Mouse (Mus musculus) layer of hippocampus, adult 9-10 months (tissue): Measurements from ENCODE around the gene Olfr651.
"Not testable (repeated sequence)": the region's sequence is repeated elsewhere in the genome, so short reads cannot be mapped to it uniquely, and the experiment has no call there.

Experiments
- DNase-seq: peaks from one replicate; pipeline ENCODE4 v3.0.0; 2022; ENCODE audit warnings: low spot score

Olfr651 gene

DNA sequence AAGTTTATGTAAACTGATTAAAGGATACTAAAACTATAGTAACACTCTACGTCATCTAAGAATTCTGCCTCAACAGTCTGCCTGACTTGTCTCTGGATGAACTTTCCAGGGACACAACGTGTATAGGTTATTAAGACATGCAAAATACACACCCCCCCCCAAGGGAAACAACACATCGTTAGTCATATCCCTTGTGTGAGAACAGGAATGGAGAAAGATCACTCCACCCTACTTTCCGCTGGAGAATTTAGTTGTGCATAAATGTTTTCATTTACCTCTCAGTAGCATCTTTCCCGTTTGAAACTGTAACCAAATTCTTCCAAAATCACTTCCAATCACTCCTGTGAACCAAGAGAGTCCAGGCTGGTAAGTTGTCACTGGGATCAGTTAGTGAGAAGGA lies at the start of gene Olfr651:
TSS of gene Olfr651 (plus strand) at position 301 of the 400 bp plus-strand sequence.
- no peak for DNase-seq

DNA sequence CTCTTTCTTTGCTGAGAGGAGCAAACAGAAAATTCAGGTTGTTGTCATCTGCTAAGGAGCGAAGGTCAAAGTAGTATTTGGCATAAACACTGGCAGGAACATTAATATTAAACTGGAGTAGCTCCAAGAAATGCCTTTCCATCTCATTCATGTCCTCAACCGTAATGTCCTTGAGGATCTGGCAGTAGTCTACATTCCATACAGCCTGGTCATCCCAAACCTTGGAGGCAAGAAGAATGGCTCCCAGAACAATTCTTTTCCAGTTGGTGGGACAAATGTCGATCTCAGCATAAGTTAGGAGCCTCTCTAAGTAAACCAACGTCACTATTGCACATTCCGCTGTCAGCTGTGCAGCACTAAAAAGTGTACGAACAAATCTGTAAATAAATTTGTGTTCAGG lies 48.7 kb upstream of the Olfr651 start:
- DNase-seq, result not testable (repeated sequence)

DNA sequence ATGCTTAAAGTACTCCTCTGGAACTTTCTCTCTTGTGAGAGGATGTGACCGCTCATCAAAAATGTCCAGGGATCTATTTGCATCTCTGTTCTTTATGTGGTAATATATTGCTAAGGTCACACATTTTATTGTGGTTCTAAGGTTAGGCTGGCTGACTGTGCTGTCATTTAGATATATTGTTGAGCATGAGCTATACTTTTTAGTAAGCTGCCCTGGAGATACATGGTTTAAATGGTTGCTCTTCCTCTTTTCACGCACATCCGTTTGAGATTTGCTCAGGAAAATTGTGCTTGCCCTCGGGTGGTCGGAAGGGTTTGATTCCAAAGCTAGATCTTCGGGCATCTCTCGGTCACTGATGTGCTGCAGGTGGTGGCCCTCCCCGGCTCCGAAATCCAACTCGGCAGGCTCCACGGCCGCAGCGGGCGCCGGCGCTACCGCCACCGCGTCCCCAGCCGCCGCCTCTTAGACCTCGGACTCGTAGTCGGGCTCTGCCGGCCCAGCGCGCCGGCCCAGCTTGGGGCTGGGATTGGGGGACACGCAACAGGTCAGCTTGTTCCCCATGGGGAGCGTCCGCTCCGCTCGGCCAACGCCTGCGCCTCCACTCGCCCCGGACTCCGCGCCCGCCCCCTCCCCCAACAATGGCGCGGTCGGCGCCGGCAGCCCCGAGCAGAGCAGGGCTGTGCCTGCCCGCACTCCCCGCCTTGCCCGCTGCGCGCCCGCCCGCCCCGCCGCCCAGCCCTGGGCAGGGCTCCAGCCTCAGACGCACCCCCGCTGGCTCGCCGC lies 48.2 kb upstream of the Olfr651 start:
- no peak for DNase-seq

DNA sequence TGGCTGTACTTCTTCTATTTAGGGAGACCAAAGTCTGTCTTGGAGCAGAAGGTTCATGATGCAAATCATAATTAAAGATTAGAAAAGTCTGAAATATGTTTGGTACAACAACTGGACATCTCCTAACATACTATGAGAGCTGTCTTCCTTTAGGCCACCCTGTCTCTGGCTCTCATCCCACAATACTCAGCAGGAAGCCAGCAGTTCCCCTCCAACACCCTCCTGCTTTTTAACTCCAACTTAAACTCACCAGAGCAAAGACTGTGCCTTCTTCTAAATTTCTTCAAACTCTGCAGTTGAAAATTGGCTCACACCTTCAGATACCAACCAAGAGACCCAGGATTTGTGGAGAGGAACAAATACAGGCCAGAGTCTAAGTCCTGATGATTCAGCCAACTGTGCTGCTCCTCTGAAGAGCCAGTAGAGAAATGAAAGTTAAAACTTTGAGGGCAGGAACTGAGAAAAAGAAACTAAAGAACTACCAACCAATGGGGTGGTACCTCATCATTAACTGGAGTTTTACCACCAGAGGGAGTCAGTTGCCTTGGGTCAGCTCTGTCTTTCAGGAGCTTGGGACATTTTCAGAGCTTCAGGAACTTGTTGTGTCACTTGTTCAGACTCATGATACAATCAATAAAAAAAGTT lies 42.4 kb upstream of the Olfr651 start, which contains the start of gene Trim30d:
TSS of gene Trim30d (minus strand) at position 429 of the 645 bp plus-strand sequence.
- peak; percentile 0 for DNase-seq

DNA sequence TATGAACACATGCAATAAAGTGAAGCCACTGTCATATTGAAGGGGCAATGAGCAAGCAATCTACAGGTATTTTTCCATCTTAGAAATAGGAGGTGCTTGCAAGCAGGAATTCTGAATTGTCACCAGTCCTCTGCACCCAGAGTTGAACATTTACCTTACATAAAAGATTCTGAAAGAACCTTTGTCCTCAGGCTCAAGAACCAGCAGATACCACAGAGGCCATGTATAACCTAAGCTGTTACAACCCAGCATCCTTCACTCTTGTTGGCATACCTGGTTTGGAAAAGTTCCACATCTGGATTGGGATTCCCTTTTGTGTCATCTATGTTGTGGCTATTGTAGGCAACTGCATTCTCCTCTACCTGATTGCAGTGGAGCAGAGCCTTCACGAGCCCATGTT lies 2.8 kb downstream of the Olfr651 start:
- DNase-seq, result no peak

DNA sequence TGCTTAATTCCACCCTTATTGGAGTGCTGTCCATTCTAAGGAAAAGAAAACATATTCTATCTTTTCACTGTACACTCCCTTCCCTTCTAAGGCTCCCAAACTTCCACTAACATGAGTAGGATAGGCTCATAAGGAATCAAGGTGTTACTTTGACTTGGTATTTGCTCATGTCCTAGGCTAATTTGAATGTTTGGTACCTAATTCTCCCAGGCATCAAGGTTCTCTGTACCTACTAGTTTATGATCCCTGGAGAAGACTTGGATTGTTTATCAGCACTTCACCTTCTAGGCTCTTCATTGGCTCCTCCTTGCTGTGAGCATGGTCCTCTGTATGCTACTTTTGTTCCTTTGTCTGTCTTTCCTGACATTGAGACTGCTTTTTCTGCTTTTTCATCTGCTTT lies 10.7 kb downstream of the Olfr651 start, which contains the start of gene Olfr652:
TSS of gene Olfr652 (plus strand) at position 301 of the 400 bp plus-strand sequence.
- no peak for DNase-seq

DNA sequence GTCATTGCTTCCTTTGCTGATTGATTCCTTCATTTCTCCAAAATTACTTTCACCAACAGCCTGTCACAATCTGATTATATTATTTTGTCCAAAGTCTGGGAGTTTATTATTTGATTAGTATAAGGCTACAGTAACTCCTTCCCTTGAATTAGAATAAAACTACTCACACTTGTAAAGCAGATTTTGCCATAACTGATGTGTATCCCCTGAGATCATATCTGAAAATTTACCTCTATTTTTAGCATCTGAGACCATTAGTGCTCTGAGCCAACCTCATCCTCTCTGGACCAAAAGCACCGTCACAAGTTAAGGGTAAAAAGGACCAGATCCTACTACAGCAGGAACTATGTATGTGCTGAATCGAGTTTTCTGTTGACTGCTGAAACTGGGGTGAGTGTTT lies 27.1 kb downstream of the Olfr651 start, which contains the start of gene Olfr653:
TSS of gene Olfr653 (plus strand) at position 301 of the 400 bp plus-strand sequence.
- no peak for DNase-seq

DNA sequence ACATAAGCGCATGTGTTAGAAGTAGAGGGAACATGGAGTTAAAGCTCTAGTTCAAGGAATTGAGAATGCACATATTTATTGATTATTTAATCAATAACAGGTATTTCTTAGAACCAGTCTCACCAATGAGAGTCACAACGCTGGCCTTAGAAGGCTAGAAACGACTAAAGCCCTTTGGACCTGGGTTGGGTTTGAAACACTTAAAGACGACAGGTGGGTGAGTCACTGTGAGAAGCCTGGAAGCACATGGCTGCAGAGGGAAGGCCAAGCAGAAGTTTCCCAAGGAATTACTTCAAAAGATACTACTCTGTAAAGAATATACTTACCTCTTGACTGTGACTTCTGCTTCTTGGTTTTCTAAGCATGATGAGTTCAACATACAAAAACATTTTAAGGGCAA lies 30.9 kb downstream of the Olfr651 start:
- no peak for DNase-seq

DNA sequence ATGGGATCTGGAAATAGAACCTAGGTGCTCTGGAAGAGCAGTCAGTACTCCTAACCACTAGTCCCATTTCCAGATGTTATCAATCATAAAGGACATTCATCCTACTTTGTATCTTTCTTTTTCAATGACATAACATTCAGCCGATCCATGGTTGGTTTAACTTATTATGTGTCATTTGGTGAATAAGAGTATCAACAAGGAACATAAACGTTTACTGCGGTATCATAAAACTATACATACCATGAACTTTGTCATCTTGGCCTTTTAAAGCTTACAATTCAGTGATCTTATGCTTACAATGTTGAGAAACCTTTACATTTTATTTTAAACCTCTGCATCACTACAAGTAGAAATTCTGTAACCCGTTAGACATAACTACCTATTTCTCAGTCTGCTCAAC lies 31.5 kb downstream of the Olfr651 start:
- no peak for DNase-seq

DNA sequence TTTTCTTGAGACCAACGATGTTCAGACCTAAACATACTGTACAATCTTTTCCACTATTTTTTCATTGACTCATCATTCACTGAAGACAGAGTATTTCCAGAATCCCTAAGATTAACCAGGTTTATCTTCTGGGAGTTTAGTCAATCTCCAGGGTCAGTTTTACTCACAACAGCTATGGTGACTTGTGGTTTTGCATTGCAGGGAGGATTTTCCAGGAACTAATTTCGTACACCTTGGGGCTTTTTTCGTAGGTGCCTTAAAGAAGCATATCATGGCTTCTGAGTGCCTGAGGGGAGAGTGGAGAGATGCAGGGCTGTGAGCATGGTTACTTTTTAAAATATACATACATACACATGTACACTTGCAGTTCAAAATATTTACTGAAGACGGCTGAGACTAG lies 36.8 kb downstream of the Olfr651 start, which contains the start of gene Olfr654:
TSS of gene Olfr654 (plus strand) at position 301 of the 400 bp plus-strand sequence.
- no peak for DNase-seq

DNA sequence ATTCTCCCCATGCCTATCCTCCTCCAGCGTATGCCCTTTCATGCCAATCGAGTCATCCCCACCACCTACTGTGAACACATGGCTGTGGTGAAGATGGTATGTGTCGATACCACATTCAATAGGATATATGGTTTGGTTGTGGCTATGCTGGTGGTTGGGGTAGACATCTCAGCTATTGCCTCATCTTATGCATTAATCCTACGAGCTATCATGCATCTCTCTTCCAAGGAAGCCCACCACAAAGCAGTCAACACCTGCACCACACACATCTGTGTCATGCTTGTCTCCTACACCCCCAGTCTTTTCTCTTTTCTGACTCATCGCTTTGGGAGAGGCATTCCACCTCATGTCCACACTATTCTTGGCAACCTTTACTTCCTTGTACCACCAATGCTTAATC lies 38.3 kb downstream of the Olfr651 start:
- DNase-seq, result no peak

DNA sequence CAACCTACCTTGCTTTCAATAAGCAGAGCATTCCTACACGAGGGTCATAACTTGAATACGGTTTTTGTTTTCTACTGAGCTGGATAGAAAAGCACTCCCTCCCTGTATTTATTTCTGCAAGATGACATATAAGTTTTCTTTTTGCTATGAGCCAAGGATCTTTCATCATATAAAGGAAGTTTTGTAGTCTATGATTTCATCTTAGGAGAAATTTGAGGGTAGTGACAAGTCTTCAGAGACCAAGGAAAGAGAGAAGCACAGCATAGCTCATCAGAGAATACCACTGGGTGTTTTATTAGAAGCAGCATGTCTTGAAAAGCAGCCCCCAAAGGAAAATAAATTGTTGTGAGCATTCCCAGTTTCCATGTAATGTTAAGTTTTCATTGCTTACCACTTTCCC lies 51.7 kb downstream of the Olfr651 start, which contains the start of gene Olfr655:
TSS of gene Olfr655 (minus strand) at position 101 of the 400 bp plus-strand sequence.
- DNase-seq, result no peak

DNA sequence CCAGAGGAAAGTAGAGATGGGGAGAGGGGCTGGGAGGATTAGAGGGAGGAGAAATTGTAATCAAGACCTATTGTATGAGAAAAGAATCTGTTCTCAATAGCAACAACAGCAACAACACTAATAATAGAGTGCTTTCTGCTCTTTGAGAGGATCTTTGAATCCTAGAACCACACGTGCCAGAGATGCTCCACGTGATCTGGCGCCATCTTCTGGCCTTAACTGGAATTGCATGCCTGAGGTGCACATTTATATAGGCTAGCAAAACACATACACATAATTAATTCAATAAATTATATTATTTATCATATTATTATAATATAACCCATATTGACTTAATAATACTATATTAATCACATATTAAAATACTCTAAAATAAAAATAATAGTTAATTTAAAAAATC lies 53.2 kb downstream of the Olfr651 start:
- no peak for DNase-seq
